Mouse (Mus musculus): ENCODE measurements around the gene Hck.

GRCm38 (mm10) chr2:153198485-153198884 is 90.2 kb downstream of the Hck start:
- TF ChIP-seq CTCF (IDR thresholded peaks at IDR 0.05; ENCODE audit: extremely low read depth, insufficient read length, insufficient replicate concordance, low read depth, low read length) = no peak
- TF ChIP-seq POLR2A (IDR thresholded peaks at IDR 0.05; ENCODE audit: low read depth, low read length) = no peak

Measured in small intestine, adult 2 months (tissue).